Mouse (Mus musculus) heart, embryonic 10.5 days (tissue): ENCODE data around the gene Hspb7. TPM values are rescaled to one million over a fixed set of nuclear protein-coding genes. Genes with fewer than 3 reads are reported as not detected.

Experiments
- DNase-seq: peaks from one replicate; pipeline ENCODE4 v3.0.0-alpha.2; 2017; ENCODE audit warnings: low spot score
- H3K27ac ChIP-seq: fragments of 300-500 bp; sonication (generic); 2 replicates; pipeline ENCODE4 v1.5.1; 2016; ENCODE audit warnings: mild to moderate bottlenecking
- H3K27me3 ChIP-seq: fragments of 300-500 bp; sonication (generic); 2 replicates; pipeline ENCODE4 v1.6.1; 2016; ENCODE audit warnings: mild to moderate bottlenecking; ENCODE audit not compliant: poor library complexity, insufficient read depth, severe bottlenecking
- H3K36me3 ChIP-seq: fragments of 300-500 bp; sonication (generic); 2 replicates; pipeline ENCODE4 v1.6.1; 2016; ENCODE audit warnings: mild to moderate bottlenecking, moderate library complexity
- H3K4me1 ChIP-seq: fragments of 300-500 bp; sonication (generic); 2 replicates; pipeline ENCODE4 v1.6.1; 2016; ENCODE audit warnings: mild to moderate bottlenecking
- H3K4me3 ChIP-seq: fragments of 300-500 bp; sonication (generic); 2 replicates; pipeline ENCODE4 v1.5.1; 2016; ENCODE audit warnings: mild to moderate bottlenecking, moderate library complexity
- H3K9me3 ChIP-seq: fragments of 300-500 bp; sonication (generic); 2 replicates; pipeline ENCODE4 v1.6.1; 2016; ENCODE audit warnings: mild to moderate bottlenecking, moderate library complexity
- WGBS: fragments of 180-500 bp; shearing (Covaris S2); methylation state at CpG from one replicate; pipeline ENCODE4 v1.1.7; 2016; 5-methylcytosine and 5-hydroxymethylcytosine counted together
- polyA plus RNA-seq: library from polyadenylated mRNA; unstranded; fragments of >200 nt; fragmentation: Nextera tagmentation; extraction: Ambion mirVana; gene quantifications from 2 replicates; pipeline ENCODE4 v1.2.1, GENCODE M21; 2016

The Hspb7 gene
- polyA plus RNA-seq, 1 experiment from 2014 or later, result 61.5 TPM

- Histone ChIP-seq H3K9me3 (peaks cover 4% of the 10 kb centered on the region), H3K4me1 (0 out of 2 replicates have a peak, but pooled peaks cover 13% of the 10 kb centered on the region), H3K27me3 (no peaks in the 10 kb centered on the region), H3K36me3 (peaks cover 98% of the 10 kb centered on the region), H3K27ac (no peak overlapping the region), H3K4me3 (no peak overlapping the region)
- 90% methylated on average over 32 of the region's 32 CpGs for WGBS
- no peak for DNase-seq
These were observed 52.2 kb downstream of the Hspb7 start for GRCm38 (mm10) chr4:141472641-141473321.

DNA sequence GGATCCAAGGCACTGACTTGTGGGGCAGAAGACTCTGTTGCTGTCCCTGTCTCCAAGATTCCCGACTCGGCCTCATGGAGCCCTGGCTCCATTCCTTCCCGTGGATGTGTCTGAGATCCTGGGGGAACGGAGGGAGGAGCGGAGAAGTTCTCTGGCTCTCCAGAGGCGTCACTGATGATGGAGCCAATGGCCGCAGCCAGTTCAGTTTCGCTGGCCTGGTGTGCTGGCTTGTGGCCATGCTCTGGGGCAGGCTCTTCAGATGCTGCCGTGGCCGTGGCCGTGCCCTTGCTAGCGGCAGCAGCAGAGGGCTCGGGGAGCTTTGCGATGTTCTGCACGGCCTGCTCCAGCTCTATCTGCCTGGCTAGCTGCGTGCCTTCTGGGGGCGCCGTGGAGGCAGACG lies 53.9 kb downstream of the Hspb7 start:
- 88% methylated on average over 19 of the region's 19 CpGs for WGBS

More for the DNA sequence above, 53.9 kb downstream of the Hspb7 start:
- Histone ChIP-seq H3K9me3 (peaks cover 4% of the 10 kb centered on the region), H3K36me3 (peaks cover 100% of the 10 kb centered on the region), H3K4me1 (0 out of 2 replicates have a peak, but pooled peaks cover 11% of the 10 kb centered on the region), H3K4me3 (no peak overlapping the region), H3K27me3 (no peaks in the 10 kb centered on the region), H3K27ac (0 out of 2 replicates have a peak overlapping the region, but pooled peaks have one; percentile 52)
- no peak for DNase-seq

Other genes starting within 250 kb of the Hspb7 start
- 2.6 and 4.0 TPM in 2 replicates for gene Rsg1, start 206.8 kb upstream of the Hspb7 start, polyA plus RNA-seq
- gene Arhgef19, start 181.3 kb upstream of the Hspb7 start, polyA plus RNA-seq, result 1.2 and 3.7 TPM in 2 replicates
- 5.2 and 6.3 TPM in 2 replicates for gene Epha2, start 119.5 kb upstream of the Hspb7 start, polyA plus RNA-seq
- gene Fam131c, start 52.6 kb upstream of the Hspb7 start, polyA plus RNA-seq, result 0.62 and 1.2 TPM in 2 replicates
- gene Clcnka, start 22.1 kb upstream of the Hspb7 start, polyA plus RNA-seq, result 0.11 and 0.44 TPM in 2 replicates
- 0.93 and 1.3 TPM in 2 replicates for gene Clcnkb, start 4.8 kb upstream of the Hspb7 start, polyA plus RNA-seq
- gene Srarp, start 15.3 kb downstream of the Hspb7 start, polyA plus RNA-seq, result not detected in 2 replicates
- gene Zbtb17, start 23.9 kb downstream of the Hspb7 start, polyA plus RNA-seq, result 31.5 and 33.7 TPM in 2 replicates
- 6.0 and 8.4 TPM in 2 replicates for gene Spen, start 117.8 kb downstream of the Hspb7 start, polyA plus RNA-seq
- 61.9 and 62.7 TPM in 2 replicates for gene Fblim1, start 185.3 kb downstream of the Hspb7 start, polyA plus RNA-seq
- 0.96 and 2.4 TPM in 2 replicates for gene Tmem82, start 197.9 kb downstream of the Hspb7 start, polyA plus RNA-seq
- gene Slc25a34, start 203.0 kb downstream of the Hspb7 start, polyA plus RNA-seq, result 0.20 and 0.34 TPM in 2 replicates
- 4.1 and 5.4 TPM in 2 replicates for gene Plekhm2, start 244.1 kb downstream of the Hspb7 start, polyA plus RNA-seq